Mouse (Mus musculus) megakaryocyte progenitor cell, adult 5-6 weeks (primary cell): ENCODE measurements at regions not wholly inside any gene's neighbourhood (a gene's known extent, or its start where the extent isn't known, plus 50 kb on each side); places are given as distances from the start of the nearest gene placed in this dataset.
A peak's percentile ranks its signal among the peaks of the same experiment; 100 is the strongest.
"Not testable (repeated sequence)": the region's sequence is repeated elsewhere in the genome, so short reads cannot be mapped to it uniquely, and the experiment has no call there.

Source experiments
- ATAC-seq: replicated peaks from 2 replicates; pipeline ENCODE4 v1.8.0; 2016; ENCODE audit warnings: mild to moderate bottlenecking, moderate TSS enrichment, inconsistent platforms; ENCODE audit not compliant: poor library complexity

- ATAC-seq = peak; percentile 50; the same call in 1 of the 2 replicates
Observed at GRCm38 (mm10) chr15:9954941-9955340, 206.3 kb upstream of the Spef2 start.

DNA sequence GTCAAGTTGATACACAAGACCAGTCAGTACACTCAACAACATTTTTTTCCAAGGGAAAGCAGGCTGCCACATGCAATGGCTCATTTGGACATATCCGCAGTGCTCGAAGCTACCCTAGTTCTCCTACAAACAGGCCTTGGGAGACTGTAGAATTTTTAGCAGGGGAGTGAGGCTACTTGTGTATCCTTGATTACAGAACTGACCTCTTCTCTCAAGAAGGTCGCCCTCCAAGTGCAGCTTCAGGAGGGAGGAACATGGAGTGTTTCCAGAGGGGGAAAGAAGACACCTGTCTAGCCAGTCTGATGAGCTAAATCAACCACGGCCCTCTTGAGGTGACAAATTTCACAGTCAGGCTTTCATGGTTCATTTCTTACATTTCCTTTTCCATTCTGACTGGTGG, 202.0 kb upstream of the Prlr start:
- ATAC-seq = no peak

- no peak for ATAC-seq
Observed at GRCm38 (mm10) chr15:10011289-10012234, 165.5 kb upstream of the Prlr start.

DNA sequence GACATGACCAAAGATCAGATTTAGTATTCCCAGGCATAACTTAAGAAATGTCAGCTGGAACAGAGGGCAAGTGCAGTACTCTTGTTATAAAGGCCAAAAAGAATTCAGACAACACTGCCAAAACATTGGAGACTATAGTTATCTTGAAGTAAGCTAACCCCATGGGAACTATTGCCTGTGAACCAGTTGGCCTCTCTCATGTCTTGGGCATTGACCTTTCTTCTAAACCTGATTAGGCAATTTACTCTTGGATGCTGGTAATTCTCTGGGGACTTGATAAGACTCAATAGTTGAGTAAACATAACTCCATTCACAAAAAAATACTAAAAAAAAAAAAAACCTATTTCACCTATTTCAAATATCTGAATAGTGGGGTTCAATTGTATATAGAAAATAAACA, 159.8 kb upstream of the Prlr start:
- ATAC-seq = no peak

DNA sequence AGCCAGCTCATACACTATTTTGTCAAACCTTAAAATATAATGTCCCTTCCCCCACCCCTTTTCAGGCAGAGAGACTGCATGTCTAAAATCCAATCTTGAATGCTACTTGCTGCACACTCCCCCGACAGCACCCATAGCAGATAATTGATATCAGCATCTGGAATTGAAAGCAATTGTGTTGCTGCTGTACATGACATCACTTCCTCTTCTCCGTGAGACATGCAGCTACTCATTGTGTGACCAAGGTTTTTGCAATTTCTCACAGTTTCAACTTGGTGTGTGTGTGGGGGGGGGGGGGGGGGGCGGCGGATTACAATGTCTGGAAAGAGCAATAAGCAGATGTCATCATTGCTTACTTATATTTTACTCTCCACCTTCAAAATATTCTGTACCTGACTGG, 147.1 kb upstream of the Prlr start:
- ATAC-seq = peak; percentile 85

- peak; percentile 79 for ATAC-seq
Observed at GRCm38 (mm10) chr15:10035561-10035960, 141.5 kb upstream of the Prlr start.

DNA sequence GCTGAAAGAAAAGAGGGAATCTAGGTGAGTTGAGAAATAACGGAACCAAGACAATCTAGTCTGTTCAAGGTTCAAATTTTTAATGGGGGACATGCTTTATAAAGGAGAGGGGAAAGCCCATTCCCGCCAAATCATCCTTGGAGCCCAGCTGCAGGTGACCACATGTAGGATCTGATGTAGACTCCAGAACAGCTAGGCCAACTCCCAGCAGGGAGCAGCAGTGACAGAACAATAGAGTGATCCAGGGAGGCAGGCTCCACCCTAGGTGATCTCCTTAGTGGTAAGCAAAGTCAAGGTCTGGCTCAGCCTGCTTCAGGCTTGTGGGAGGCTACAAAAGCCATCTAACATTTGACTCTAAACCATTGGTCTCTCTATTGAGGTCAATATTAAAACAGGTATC, 140.5 kb upstream of the Prlr start:
- not testable (repeated sequence) for ATAC-seq

GRCm38 (mm10) chr15:10073580-10073979, 103.5 kb upstream of the Prlr start:
- no peak for ATAC-seq

GRCm38 (mm10) chr15:10074916-10075315, 102.1 kb upstream of the Prlr start:
- ATAC-seq = peak; percentile 74

DNA sequence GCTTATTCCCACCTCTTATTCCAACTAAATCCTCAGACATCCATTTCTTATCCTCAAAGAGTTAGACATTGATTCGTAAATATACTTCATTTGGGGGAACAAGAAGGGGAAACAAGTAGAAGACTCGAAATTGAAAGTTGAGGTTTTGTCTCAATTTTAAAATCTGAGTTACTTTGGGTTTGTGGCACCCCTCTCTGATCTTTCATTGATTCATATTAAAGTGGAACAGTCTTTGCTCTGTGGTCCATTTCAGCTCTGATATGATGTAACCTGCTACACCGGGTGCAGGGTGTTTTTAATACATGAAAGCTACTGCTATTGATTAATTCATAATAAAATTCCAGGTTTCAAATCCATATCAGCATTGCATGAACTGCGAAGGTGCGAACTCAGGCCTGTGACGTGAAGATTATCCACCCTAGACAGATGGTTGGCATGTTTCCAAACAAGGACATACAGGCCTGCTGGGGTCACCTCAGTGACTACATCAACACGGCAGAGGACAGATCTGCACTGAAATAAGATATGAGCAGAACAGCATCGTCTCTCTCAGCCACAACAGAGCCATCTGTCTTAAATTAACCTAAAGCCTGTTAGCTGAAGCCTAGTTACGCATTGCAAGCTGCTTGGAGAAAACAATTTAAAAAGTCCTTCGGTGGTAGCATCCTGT, 101.5 kb upstream of the Prlr start:
- no peak for ATAC-seq

DNA sequence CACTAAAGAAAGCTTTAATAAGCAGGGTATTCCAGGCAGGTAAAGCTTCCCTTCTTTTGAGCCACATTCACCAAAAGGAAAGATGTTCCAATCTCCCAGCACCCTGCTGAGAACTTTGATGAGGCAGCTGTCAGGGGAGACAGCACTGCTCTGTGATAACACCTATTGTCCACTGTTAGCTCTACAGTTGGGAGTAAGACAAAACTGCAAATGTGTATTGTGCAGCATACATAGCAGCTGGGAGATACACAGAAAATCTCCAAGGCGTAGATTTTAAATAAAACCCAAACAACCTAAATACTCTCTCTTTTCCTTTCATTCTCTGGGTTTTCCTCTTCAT, 101.0 kb upstream of the Prlr start:
- ATAC-seq = no peak

- ATAC-seq = peak; percentile 78
Observed at GRCm38 (mm10) chr15:10078434-10078833, 98.6 kb upstream of the Prlr start.

GRCm38 (mm10) chr15:10079510-10079909, 97.5 kb upstream of the Prlr start:
- ATAC-seq = no peak

DNA sequence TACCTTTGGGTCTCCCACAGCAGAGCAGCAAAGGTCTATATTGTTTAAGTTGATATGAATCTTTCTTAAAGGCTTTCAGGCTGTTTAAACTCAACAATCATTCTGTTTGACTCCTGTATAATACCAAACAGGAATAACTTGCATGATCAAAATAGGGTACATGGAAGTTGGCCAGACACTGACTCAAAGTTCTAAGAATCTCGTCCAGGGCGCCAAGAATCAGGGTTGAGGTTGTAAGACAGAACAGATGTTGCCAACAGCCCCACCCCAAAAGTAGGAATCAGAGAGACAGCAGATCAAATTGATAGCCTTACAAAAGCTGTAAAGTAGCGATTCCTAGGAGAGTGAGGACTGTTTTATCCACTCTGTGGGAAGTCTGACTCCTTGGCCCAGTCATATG, 88.3 kb upstream of the Prlr start:
- ATAC-seq = no peak

DNA sequence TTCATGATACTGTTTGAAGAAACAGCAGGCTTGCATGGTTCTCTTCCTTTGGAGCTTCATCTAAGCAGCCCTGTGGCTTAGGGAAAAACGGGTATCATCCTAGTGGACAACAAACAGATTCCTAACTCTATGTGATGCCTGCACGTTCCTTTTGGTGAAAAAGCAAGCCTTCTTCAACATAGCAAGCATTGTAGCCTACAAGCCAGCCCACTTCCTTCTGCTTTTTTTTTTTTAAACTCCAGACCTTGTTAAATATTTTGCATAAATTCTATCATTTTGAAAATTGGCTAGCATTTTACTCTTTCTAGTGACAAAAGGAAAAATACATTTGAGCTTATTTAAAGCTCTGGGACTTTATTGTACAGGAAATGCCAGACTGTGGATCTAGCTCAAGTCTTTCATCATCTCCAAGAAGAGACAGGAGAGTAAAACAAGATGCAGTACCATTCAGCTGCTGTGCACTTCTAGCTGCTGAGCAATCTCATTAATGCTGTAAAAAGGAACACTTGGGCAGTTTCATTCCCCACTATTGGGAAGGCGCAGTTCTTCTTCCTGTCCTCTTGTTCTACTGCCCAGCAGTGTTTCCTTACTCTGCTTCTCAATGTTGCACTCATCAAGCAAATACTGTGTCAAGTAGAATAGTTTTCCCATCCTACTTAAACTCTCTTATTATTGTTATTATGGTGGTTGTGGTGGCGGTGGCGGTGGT, 86.5 kb upstream of the Prlr start:
- peak; percentile 39; the same call in 1 of the 2 replicates for ATAC-seq

DNA sequence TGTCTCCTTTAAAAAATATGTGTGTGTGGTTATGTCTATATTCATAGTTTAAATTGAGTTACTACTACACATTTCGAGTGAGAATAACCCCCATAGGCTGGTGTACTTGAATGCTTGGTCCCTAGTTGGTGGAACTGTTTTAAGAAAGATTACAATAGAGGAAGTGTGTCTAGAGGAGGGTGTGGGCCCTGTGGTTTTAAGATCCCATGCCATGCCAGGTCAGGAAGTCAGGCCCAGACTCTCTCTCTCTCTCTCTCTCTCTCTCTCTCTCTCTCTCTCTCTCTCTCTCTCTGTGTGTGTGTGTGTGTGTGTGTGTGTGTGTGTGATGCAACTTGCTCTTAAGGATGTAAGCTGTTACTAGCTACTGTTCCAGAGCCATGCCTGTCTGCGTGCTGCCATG, 73.7 kb upstream of the Prlr start:
- peak; percentile 100 for ATAC-seq

GRCm38 (mm10) chr15:10105211-10105976, 71.6 kb upstream of the Prlr start:
- ATAC-seq = not testable (repeated sequence)

- ATAC-seq = no peak
Observed at GRCm38 (mm10) chr15:10106853-10107252, 70.2 kb upstream of the Prlr start.
